Mouse (Mus musculus): ENCODE measurements at regions not wholly inside any gene's neighbourhood (a gene's known extent, or its start where the extent isn't known, plus 50 kb on each side); places are given as distances from the start of the nearest gene placed in this dataset.

GRCm38 (mm10) chr17:13570796-13571195 lies 189.5 kb upstream of the Afdn start:
- TF ChIP-seq CTCF (IDR thresholded peaks at IDR 0.05) (no peak), POLR2A (IDR thresholded peaks at IDR 0.05; ENCODE audit: insufficient read depth, low read depth, low read length) (no peak)

Data from heart, adult 2 months (tissue).